Mouse (Mus musculus) CH12.LX (cell line): Measurements from ENCODE around the gene Tet2.

ENCODE experiments used
- BHLHE40 ChIP-seq: IDR thresholded peaks from 2 replicates; pipeline ENCODE4 v1.6.1; 2011; ENCODE audit warnings: mild to moderate bottlenecking, low read depth, low read length, improper control_type of control experiment
- CTCF ChIP-seq, 2 experiments: IDR thresholded peaks in 1 of 2; conservative IDR thresholded peaks in 1 of 2; 2 replicates each; pipeline ENCODE4 v1.5.1; 2011 to 2012; ENCODE audit warnings: low read depth in 2 of 2, low read length in 2 of 2, improper control_type of control experiment in 1 of 2, inconsistent platforms in 1 of 2, mild to moderate bottlenecking in 1 of 2, moderate library complexity in 1 of 2
- E2F4 ChIP-seq: IDR thresholded peaks from 2 replicates; pipeline ENCODE4 v1.6.1; 2011; ENCODE audit warnings: low read depth, low read length, improper control_type of control experiment; ENCODE audit not compliant: insufficient replicate concordance
- EP300 ChIP-seq: IDR thresholded peaks from 2 replicates; pipeline ENCODE4 v1.6.1; 2011; ENCODE audit warnings: low read length, improper control_type of control experiment
- ETS1 ChIP-seq: conservative IDR thresholded peaks from 2 replicates; pipeline ENCODE4 v1.6.1; 2012; ENCODE audit warnings: low read depth, mild to moderate bottlenecking, inconsistent platforms, low read length, improper control_type of control experiment, moderate library complexity
- HCFC1 ChIP-seq: IDR thresholded peaks from 2 replicates; pipeline ENCODE4 v1.6.1; 2012; ENCODE audit warnings: low read depth, mild to moderate bottlenecking, inconsistent platforms, low read length, improper control_type of control experiment
- JUND ChIP-seq: conservative IDR thresholded peaks from 2 replicates; pipeline ENCODE4 v1.6.1; 2011; ENCODE audit warnings: low read depth, low read length, improper control_type of control experiment
- MEF2A ChIP-seq: IDR thresholded peaks from 2 replicates; pipeline ENCODE4 v1.6.1; 2014; ENCODE audit warnings: low read depth, mild to moderate bottlenecking, inconsistent platforms, low read length, improper control_type of control experiment, borderline replicate concordance
- PAX5 ChIP-seq: IDR thresholded peaks from 2 replicates; pipeline ENCODE4 v1.6.1; 2012; ENCODE audit warnings: low read length, inconsistent platforms, mixed read lengths
- POLR2A ChIP-seq: IDR thresholded peaks from 2 replicates; pipeline ENCODE4 v1.6.1; 2011; ENCODE audit warnings: low read depth, mild to moderate bottlenecking, improper control_type of control experiment, low read length
- RCOR1 ChIP-seq: conservative IDR thresholded peaks from 2 replicates; pipeline ENCODE4 v1.6.1; 2012; ENCODE audit warnings: low read depth, mild to moderate bottlenecking, inconsistent platforms, low read length, improper control_type of control experiment
- UBTF ChIP-seq: IDR thresholded peaks from 2 replicates; pipeline ENCODE4 v1.6.1; 2012; ENCODE audit warnings: low read depth, mild to moderate bottlenecking, inconsistent platforms, low read length, improper control_type of control experiment, moderate library complexity

DNA sequence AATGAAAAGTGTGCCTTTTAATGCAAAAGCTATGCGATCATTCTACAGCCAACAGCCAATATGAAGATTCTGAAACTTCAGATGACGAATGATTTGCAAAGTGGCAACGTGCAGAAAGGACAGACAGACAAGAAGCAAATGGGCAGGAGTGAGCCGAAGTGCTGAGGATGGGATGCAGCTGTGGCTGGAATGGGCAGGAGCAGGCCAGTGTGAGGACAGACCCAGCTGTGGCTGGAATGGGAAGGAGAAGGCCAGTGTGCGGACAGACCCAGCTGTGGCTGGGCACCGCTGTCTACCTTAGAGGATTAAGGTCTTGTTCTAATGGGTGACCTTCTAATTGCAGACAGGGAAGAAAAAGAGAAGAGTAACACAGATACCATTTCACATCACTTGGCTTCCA is 9.3 kb downstream of the Tet2 start:
- TF ChIP-seq BHLHE40: no peak
- no peak for TF ChIP-seq POLR2A
- no peak for TF ChIP-seq CTCF (conservative IDR thresholded peaks at IDR 0.05 in 1 of 2, IDR thresholded peaks at IDR 0.05 in 1 of 2; ENCODE audit: low read depth in 2 of 2, low read length in 2 of 2)
- TF ChIP-seq HCFC1: no peak
- TF ChIP-seq EP300: no peak
- no peak for TF ChIP-seq MEF2A
- TF ChIP-seq PAX5: no peak
- TF ChIP-seq ETS1: no peak
- TF ChIP-seq E2F4: no peak
- TF ChIP-seq RCOR1: no peak
- TF ChIP-seq UBTF: no peak
- TF ChIP-seq JUND: no peak
